In genomic region chr2:60800921-60801558, GRCm38 (mm10) we compare ENCODE assay signal across 9 mouse cellular contexts.
DNase-seq lines count a peak whose midpoint lies in the region; ATAC-seq lines count a peak whose summit lies in the region.
"Had no signal": no experiment of that assay in that cellular context is flagged by ENCODE, and none has a peak within 500 bp of the region (broad histone marks: within the 10 kb centered on the region; RNA-seq: fewer than 3 reads in every experiment).

No protein-coding gene starts in this region.

- intact Hi-C loops in heart, postnatal 25 days (cut with DNase I) = loop anchor here (5.0 kb wide), 3 partner anchors 101 to 651 kb away; no protein-coding TSS in a partner anchor

- ATAC-seq in heart, embryonic 11.5 days (replicated peaks; ENCODE audit: insufficient number of reproducible peaks, low FRiP score, low TSS enrichment) = no peak
- no peak; the same call in 1 of the 2 replicates for ATAC-seq in hindbrain, embryonic 16.5 days
- ATAC-seq in midbrain, embryonic 13.5 days = peak; percentile 37

- H3K27ac ChIP-seq in heart, embryonic 11.5 days (ENCODE audit: low read depth, low read length) = no peak overlapping the region
- no peak overlapping the region for H3K27ac ChIP-seq in hindbrain, embryonic 16.5 days (ENCODE audit: low read depth, low read length)
- H3K27ac ChIP-seq in midbrain, embryonic 13.5 days = no peak overlapping the region

- no peak for DNase-seq in heart, postnatal 25 days (ENCODE audit: low spot score)
- DNase-seq in Muller cell, postnatal 12 days (ENCODE audit: inconsistent ontology term) = peak; percentile 55
- DNase-seq in natural killer cell, adult 2 months (ENCODE audit: low spot score in 2 of 2) = no peak
- no peak for DNase-seq in urinary bladder, postnatal 4 days (ENCODE audit: low spot score in 2 of 2)
- DNase-seq in ovary, postnatal 36 days (ENCODE audit: low spot score) = no peak
- DNase-seq: thymus, adult 18-20 months had no signal

- WGBS in heart, embryonic 11.5 days (ENCODE audit: insufficient replicate concordance) = 40% methylated on average over 15 of the region's 15 CpGs
- 30% methylated on average over 15 of the region's 15 CpGs for WGBS in hindbrain, embryonic 16.5 days
- WGBS in midbrain, embryonic 13.5 days = 8% methylated on average over 15 of the region's 15 CpGs

- 0 out of 2 replicates have a peak overlapping the region, but pooled peaks have one; percentile 16 for H3K4me3 ChIP-seq in heart, embryonic 11.5 days (ENCODE audit: low read depth, low read length)
- H3K4me3 ChIP-seq in hindbrain, embryonic 16.5 days (ENCODE audit: low read length) = no peak overlapping the region
- H3K4me3 ChIP-seq in midbrain, embryonic 13.5 days (replicated peaks) = peak overlapping the region; percentile 13

- peaks cover 2% of the 10 kb centered on the region for H3K36me3 ChIP-seq in heart, embryonic 11.5 days (ENCODE audit: control insufficient read depth, insufficient read depth, low read length)
- H3K36me3 ChIP-seq in hindbrain, embryonic 16.5 days (ENCODE audit: control insufficient read depth, insufficient read depth, low read length) = no peaks in the 10 kb centered on the region
- no peaks in the 10 kb centered on the region for H3K36me3 ChIP-seq in midbrain, embryonic 13.5 days

- no peak overlapping the region for H3K9ac ChIP-seq in heart, embryonic 11.5 days (ENCODE audit: low read depth, low read length)
- H3K9ac ChIP-seq in hindbrain, embryonic 16.5 days (ENCODE audit: low read depth, low read length) = 0 out of 2 replicates have a peak overlapping the region, but pooled peaks have one; percentile 15
- no peak overlapping the region for H3K9ac ChIP-seq in midbrain, embryonic 13.5 days (replicated peaks)

- peak overlapping the region; percentile 47 for H3K4me2 ChIP-seq in heart, embryonic 11.5 days
- H3K4me2 ChIP-seq in hindbrain, embryonic 16.5 days (ENCODE audit: low read length) = peak overlapping the region; percentile 37
- H3K4me2 ChIP-seq in midbrain, embryonic 13.5 days (replicated peaks) = peak overlapping the region; percentile 41

- H3K9me3 ChIP-seq in heart, embryonic 11.5 days (replicated peaks; ENCODE audit: control insufficient read depth, low read length) = no peaks in the 10 kb centered on the region
- no peaks in the 10 kb centered on the region for H3K9me3 ChIP-seq in hindbrain, embryonic 16.5 days (ENCODE audit: control insufficient read depth, low read length)
- no peaks in the 10 kb centered on the region for H3K9me3 ChIP-seq in midbrain, embryonic 13.5 days

- H3K4me1 ChIP-seq in heart, embryonic 11.5 days (ENCODE audit: control insufficient read depth, insufficient read depth, low read length) = peaks cover 24% of the 10 kb centered on the region
- H3K4me1 ChIP-seq in hindbrain, embryonic 16.5 days (ENCODE audit: control insufficient read depth, insufficient read depth, low read depth, low read length) = peaks cover 24% of the 10 kb centered on the region
- H3K4me1 ChIP-seq in midbrain, embryonic 13.5 days (replicated peaks) = peaks cover 58% of the 10 kb centered on the region

- no peaks in the 10 kb centered on the region for H3K27me3 ChIP-seq in heart, embryonic 11.5 days (ENCODE audit: control insufficient read depth, insufficient read depth, low read length)
- no peaks in the 10 kb centered on the region for H3K27me3 ChIP-seq in hindbrain, embryonic 16.5 days (replicated peaks; ENCODE audit: control insufficient read depth, insufficient read depth, low read length)
- H3K27me3 ChIP-seq in midbrain, embryonic 13.5 days = peaks cover 75% of the 10 kb centered on the region
